Mouse (Mus musculus): Measurements from ENCODE around the gene Ccr3.

- TF ChIP-seq POLR2A (IDR thresholded peaks at IDR 0.05; ENCODE audit: extremely low read depth, insufficient read depth, low read length) (no peak), CTCF (IDR thresholded peaks at IDR 0.05; ENCODE audit: extremely low read depth, insufficient read depth, low read length) (no peak)
These were observed 30.4 kb upstream of the Ccr3 start for GRCm38 (mm10) chr9:123991312-123991906.

All from cortical plate, adult 2 months (tissue).